Mouse (Mus musculus) spleen, adult 12 weeks (tissue): ENCODE data around the gene Rbm20.
"Not testable (repeated sequence)": the region's sequence is repeated elsewhere in the genome, so short reads cannot be mapped to it uniquely, and the experiment has no call there.

Source experiments
- DNase-seq: peaks from one replicate; pipeline ENCODE4 v3.0.0; 2022; ENCODE audit warnings: low spot score

The Rbm20 gene

GRCm38 (mm10) chr19:53903507-53904321 is 226.6 kb downstream of the Rbm20 start:
- DNase-seq, result no peak

GRCm38 (mm10) chr19:53904833-53905480 is 227.9 kb downstream of the Rbm20 start:
- no peak for DNase-seq

GRCm38 (mm10) chr19:53906033-53906702 is 229.1 kb downstream of the Rbm20 start:
- DNase-seq, result no peak

GRCm38 (mm10) chr19:53906703-53907070 is 229.6 kb downstream of the Rbm20 start:
- DNase-seq, result not testable (repeated sequence)

GRCm38 (mm10) chr19:53914950-53915349 is 237.8 kb downstream of the Rbm20 start:
- no peak for DNase-seq
